Mouse (Mus musculus): ENCODE measurements around the gene Acad11. TPM values are rescaled to one million over a fixed set of nuclear protein-coding genes. Genes with fewer than 3 reads are reported as not detected.

Acad11 gene
- polyA plus RNA-seq, 1 experiment: 40.5 TPM

GRCm38 (mm10) chr9:104102301-104102700 lies 39.1 kb downstream of the Acad11 start:
- Histone ChIP-seq H3K27ac (ENCODE audit: insufficient read depth, low read length) (peak overlapping the region; percentile 80; the same call in 1 of the 2 replicates), H3K36me3 (ENCODE audit: control insufficient read depth, insufficient read depth, low read length, poor library complexity, severe bottlenecking) (no peaks in the 10 kb centered on the region), H3K9ac (ENCODE audit: low read depth, poor library complexity, severe bottlenecking) (no peak overlapping the region), H3K4me1 (ENCODE audit: control insufficient read depth, insufficient read depth, low read length) (peaks cover 14% of the 10 kb centered on the region), H3K27me3 (ENCODE audit: control insufficient read depth, insufficient read depth, low read length, poor library complexity, severe bottlenecking) (no peaks in the 10 kb centered on the region), H3K9me3 (replicated peaks; ENCODE audit: control insufficient read depth, insufficient read depth, low read length, poor library complexity, severe bottlenecking) (no peaks in the 10 kb centered on the region), H3K4me3 (ENCODE audit: low read depth, low read length) (no peak overlapping the region)
- TF ChIP-seq EP300 (IDR thresholded peaks at IDR 0.05; ENCODE audit: insufficient read depth, low read depth, low read length) (no peak), POLR2A (IDR thresholded peaks at IDR 0.05; ENCODE audit: insufficient read depth, low read length) (no peak), CTCF (IDR thresholded peaks at IDR 0.05; ENCODE audit: low read depth, low read length) (no peak)

- no peak for TF ChIP-seq POLR2A (IDR thresholded peaks at IDR 0.05; ENCODE audit: insufficient read depth, low read length)
- TF ChIP-seq EP300 (IDR thresholded peaks at IDR 0.05; ENCODE audit: insufficient read depth, low read depth, low read length): no peak
- TF ChIP-seq CTCF (IDR thresholded peaks at IDR 0.05; ENCODE audit: low read depth, low read length): no peak
- Histone ChIP-seq H3K4me1 (ENCODE audit: control insufficient read depth, insufficient read depth, low read length) (peaks cover 14% of the 10 kb centered on the region), H3K27ac (ENCODE audit: insufficient read depth, low read length) (peak overlapping the region; percentile 84), H3K9me3 (replicated peaks; ENCODE audit: control insufficient read depth, insufficient read depth, low read length, poor library complexity, severe bottlenecking) (no peaks in the 10 kb centered on the region), H3K4me3 (ENCODE audit: low read depth, low read length) (no peak overlapping the region), H3K9ac (ENCODE audit: low read depth, poor library complexity, severe bottlenecking) (no peak overlapping the region), H3K36me3 (ENCODE audit: control insufficient read depth, insufficient read depth, low read length, poor library complexity, severe bottlenecking) (no peaks in the 10 kb centered on the region), H3K27me3 (ENCODE audit: control insufficient read depth, insufficient read depth, low read length, poor library complexity, severe bottlenecking) (no peaks in the 10 kb centered on the region)
Measured at GRCm38 (mm10) chr9:104102901-104103300, 39.7 kb downstream of the Acad11 start.

- H3K36me3 ChIP-seq (ENCODE audit: control insufficient read depth, insufficient read depth, low read length, poor library complexity, severe bottlenecking): no peaks in the 10 kb centered on the region
- no peak overlapping the region for H3K9ac ChIP-seq (ENCODE audit: low read depth, poor library complexity, severe bottlenecking)
- H3K27ac ChIP-seq (ENCODE audit: insufficient read depth, low read length): no peak overlapping the region
- H3K4me1 ChIP-seq (ENCODE audit: control insufficient read depth, insufficient read depth, low read length): peaks cover 12% of the 10 kb centered on the region
- no peak for TF ChIP-seq POLR2A (IDR thresholded peaks at IDR 0.05; ENCODE audit: insufficient read depth, low read length)
- no peak for TF ChIP-seq CTCF (IDR thresholded peaks at IDR 0.05; ENCODE audit: low read depth, low read length)
- no peak for TF ChIP-seq EP300 (IDR thresholded peaks at IDR 0.05; ENCODE audit: insufficient read depth, low read depth, low read length)
- no peaks in the 10 kb centered on the region for H3K27me3 ChIP-seq (ENCODE audit: control insufficient read depth, insufficient read depth, low read length, poor library complexity, severe bottlenecking)
- H3K4me3 ChIP-seq (ENCODE audit: low read depth, low read length): no peak overlapping the region
- no peaks in the 10 kb centered on the region for H3K9me3 ChIP-seq (replicated peaks; ENCODE audit: control insufficient read depth, insufficient read depth, low read length, poor library complexity, severe bottlenecking)
Measured at GRCm38 (mm10) chr9:104104986-104105385, 41.8 kb downstream of the Acad11 start.

GRCm38 (mm10) chr9:104106930-104107329 lies 43.8 kb downstream of the Acad11 start:
- Histone ChIP-seq H3K4me1 (ENCODE audit: control insufficient read depth, insufficient read depth, low read length) (peaks cover 6% of the 10 kb centered on the region), H3K27ac (ENCODE audit: insufficient read depth, low read length) (no peak overlapping the region), H3K4me3 (ENCODE audit: low read depth, low read length) (no peak overlapping the region), H3K36me3 (ENCODE audit: control insufficient read depth, insufficient read depth, low read length, poor library complexity, severe bottlenecking) (no peaks in the 10 kb centered on the region), H3K9me3 (replicated peaks; ENCODE audit: control insufficient read depth, insufficient read depth, low read length, poor library complexity, severe bottlenecking) (peaks cover 9% of the 10 kb centered on the region), H3K9ac (ENCODE audit: low read depth, poor library complexity, severe bottlenecking) (no peak overlapping the region), H3K27me3 (ENCODE audit: control insufficient read depth, insufficient read depth, low read length, poor library complexity, severe bottlenecking) (no peaks in the 10 kb centered on the region)
- no peak for TF ChIP-seq POLR2A (IDR thresholded peaks at IDR 0.05; ENCODE audit: insufficient read depth, low read length)
- TF ChIP-seq CTCF (IDR thresholded peaks at IDR 0.05; ENCODE audit: low read depth, low read length): no peak
- TF ChIP-seq EP300 (IDR thresholded peaks at IDR 0.05; ENCODE audit: insufficient read depth, low read depth, low read length): no peak

GRCm38 (mm10) chr9:104107482-104107881 lies 44.3 kb downstream of the Acad11 start:
- Histone ChIP-seq H3K9me3 (replicated peaks; ENCODE audit: control insufficient read depth, insufficient read depth, low read length, poor library complexity, severe bottlenecking) (peaks cover 9% of the 10 kb centered on the region), H3K4me1 (ENCODE audit: control insufficient read depth, insufficient read depth, low read length) (peaks cover 4% of the 10 kb centered on the region), H3K9ac (ENCODE audit: low read depth, poor library complexity, severe bottlenecking) (no peak overlapping the region), H3K36me3 (ENCODE audit: control insufficient read depth, insufficient read depth, low read length, poor library complexity, severe bottlenecking) (no peaks in the 10 kb centered on the region), H3K4me3 (ENCODE audit: low read depth, low read length) (no peak overlapping the region), H3K27ac (ENCODE audit: insufficient read depth, low read length) (no peak overlapping the region), H3K27me3 (ENCODE audit: control insufficient read depth, insufficient read depth, low read length, poor library complexity, severe bottlenecking) (no peaks in the 10 kb centered on the region)
- TF ChIP-seq CTCF (IDR thresholded peaks at IDR 0.05; ENCODE audit: low read depth, low read length) (no peak), EP300 (IDR thresholded peaks at IDR 0.05; ENCODE audit: insufficient read depth, low read depth, low read length) (no peak)

- Histone ChIP-seq H3K4me1 (ENCODE audit: control insufficient read depth, insufficient read depth, low read length) (no peaks in the 10 kb centered on the region), H3K36me3 (ENCODE audit: control insufficient read depth, insufficient read depth, low read length, poor library complexity, severe bottlenecking) (no peaks in the 10 kb centered on the region), H3K9ac (ENCODE audit: low read depth, poor library complexity, severe bottlenecking) (no peak overlapping the region), H3K4me3 (ENCODE audit: low read depth, low read length) (no peak overlapping the region), H3K9me3 (replicated peaks; ENCODE audit: control insufficient read depth, insufficient read depth, low read length, poor library complexity, severe bottlenecking) (peaks cover 9% of the 10 kb centered on the region), H3K27me3 (ENCODE audit: control insufficient read depth, insufficient read depth, low read length, poor library complexity, severe bottlenecking) (no peaks in the 10 kb centered on the region), H3K27ac (ENCODE audit: insufficient read depth, low read length) (no peak overlapping the region)
- TF ChIP-seq EP300 (IDR thresholded peaks at IDR 0.05; ENCODE audit: insufficient read depth, low read depth, low read length) (no peak), POLR2A (IDR thresholded peaks at IDR 0.05; ENCODE audit: insufficient read depth, low read length) (no peak), CTCF (IDR thresholded peaks at IDR 0.05; ENCODE audit: low read depth, low read length) (no peak)
Measured at GRCm38 (mm10) chr9:104108571-104109143, 45.5 kb downstream of the Acad11 start.

All from ES-Bruce4 (cell line).